Mouse (Mus musculus) limb, embryonic 15.5 days (tissue): Measurements from ENCODE around the gene Klf2. TPM values are rescaled to one million over a fixed set of nuclear protein-coding genes. Genes with fewer than 3 reads are reported as not detected.
A peak's percentile ranks its signal among the peaks of the same experiment; 100 is the strongest.

Experiments
- ATAC-seq: fragments of 200-750 bp; cut with Nextera tagmentation; 2 replicates; pipeline ENCODE4 v1.8.0; 2017; ENCODE audit warnings: low read depth, moderate TSS enrichment; ENCODE audit not compliant: insufficient number of reproducible peaks, low FRiP score, low TSS enrichment
- H3K27ac ChIP-seq: fragments of 300-500 bp; sonication (generic); 2 replicates; pipeline ENCODE4 v1.5.1; 2015; ENCODE audit warnings: moderate library complexity, mild to moderate bottlenecking, inconsistent platforms
- H3K27me3 ChIP-seq: fragments of 300-500 bp; sonication (generic); 2 replicates; pipeline ENCODE4 v1.6.1; 2015; ENCODE audit warnings: inconsistent platforms
- H3K36me3 ChIP-seq: fragments of 300-500 bp; sonication (generic); 2 replicates; pipeline ENCODE4 v1.6.1; 2015; ENCODE audit warnings: inconsistent platforms
- H3K4me1 ChIP-seq: fragments of 300-500 bp; sonication (generic); 2 replicates; pipeline ENCODE4 v1.6.1; 2015; ENCODE audit warnings: inconsistent platforms
- H3K4me2 ChIP-seq: fragments of 300-500 bp; sonication (generic); 2 replicates; pipeline ENCODE4 v1.6.1; 2015; ENCODE audit warnings: mild to moderate bottlenecking, inconsistent platforms
- H3K4me3 ChIP-seq: fragments of 300-500 bp; sonication (generic); 2 replicates; pipeline ENCODE4 v1.5.1; 2015; ENCODE audit warnings: mild to moderate bottlenecking, inconsistent platforms
- H3K9ac ChIP-seq: fragments of 300-500 bp; sonication (generic); 2 replicates; pipeline ENCODE4 v1.6.1; 2015; ENCODE audit warnings: inconsistent platforms
- H3K9me3 ChIP-seq: fragments of 300-500 bp; sonication (generic); 2 replicates; pipeline ENCODE4 v1.6.1; 2016; ENCODE audit warnings: inconsistent platforms
- WGBS: fragments of 180-500 bp; shearing (Covaris S2); methylation state at CpG from one replicate; pipeline ENCODE4 v1.1.7; 2015; 5-methylcytosine and 5-hydroxymethylcytosine counted together
- polyA plus RNA-seq: library from polyadenylated mRNA; unstranded; fragments of >200 nt; fragmentation: Nextera tagmentation; extraction: Ambion mirVana; gene quantifications from 2 replicates; pipeline ENCODE4 v1.2.1, GENCODE M21; 2015

Klf2 gene
- polyA plus RNA-seq, 1 experiment from 2014 or later, result 16.3 TPM

DNA sequence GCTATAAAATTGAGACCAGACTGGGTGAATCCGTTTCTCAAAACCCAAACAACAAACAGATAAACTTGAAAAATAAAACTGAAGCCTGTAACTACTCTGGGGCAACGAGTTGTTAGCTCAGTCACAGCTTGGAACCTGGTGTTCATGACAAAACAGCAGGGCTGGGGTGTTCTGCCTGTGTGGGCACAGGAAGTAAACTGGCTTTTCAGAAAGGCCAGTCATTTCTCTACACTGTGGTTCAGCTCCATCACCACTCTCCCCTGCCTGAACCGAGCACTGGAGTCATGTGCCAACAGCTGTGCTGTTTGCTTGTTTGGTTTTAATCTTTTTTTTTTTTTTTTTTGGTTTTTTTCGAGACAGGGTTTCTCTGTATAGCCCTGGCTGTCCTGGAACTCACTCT is 24.9 kb downstream of the Klf2 start:
- H3K27ac ChIP-seq, result no peak overlapping the region
- H3K4me3 ChIP-seq, result no peak overlapping the region
- peaks cover 82% of the 10 kb centered on the region for H3K36me3 ChIP-seq
- H3K9me3 ChIP-seq, result no peaks in the 10 kb centered on the region
- WGBS, result 75% methylated on average over 4 of the region's 4 CpGs
- no peak for ATAC-seq
- H3K9ac ChIP-seq, result no peak overlapping the region
- no peaks in the 10 kb centered on the region for H3K4me1 ChIP-seq
- H3K4me2 ChIP-seq, result no peak overlapping the region
- no peaks in the 10 kb centered on the region for H3K27me3 ChIP-seq

DNA sequence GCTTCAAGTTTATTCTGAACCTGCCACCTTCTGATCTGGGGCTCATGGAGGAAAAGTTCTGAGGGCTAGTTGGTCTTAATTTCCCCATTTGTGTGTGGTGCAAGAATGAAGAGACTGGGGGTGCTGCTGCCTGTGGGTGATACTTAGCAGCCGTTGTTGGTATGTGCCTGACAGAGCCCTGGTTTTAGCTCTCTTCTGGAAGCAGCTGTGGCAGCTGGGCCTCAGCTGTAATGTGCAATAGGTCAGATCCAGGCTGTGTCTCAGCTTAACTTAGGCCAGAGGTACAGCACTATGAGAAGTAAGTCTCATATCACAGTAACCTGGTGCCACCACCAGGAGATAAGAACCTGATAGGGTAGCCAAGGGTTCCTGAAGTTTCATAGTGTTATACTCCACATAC is 28.7 kb downstream of the Klf2 start:
- Histone ChIP-seq H3K4me2 (no peak overlapping the region), H3K36me3 (peaks cover 55% of the 10 kb centered on the region), H3K9me3 (no peaks in the 10 kb centered on the region), H3K27ac (no peak overlapping the region), H3K4me1 (no peaks in the 10 kb centered on the region), H3K27me3 (no peaks in the 10 kb centered on the region), H3K9ac (no peak overlapping the region), H3K4me3 (no peak overlapping the region)
- WGBS, result 74% methylated on average over 1 of the region's 1 CpGs
- no peak for ATAC-seq

DNA sequence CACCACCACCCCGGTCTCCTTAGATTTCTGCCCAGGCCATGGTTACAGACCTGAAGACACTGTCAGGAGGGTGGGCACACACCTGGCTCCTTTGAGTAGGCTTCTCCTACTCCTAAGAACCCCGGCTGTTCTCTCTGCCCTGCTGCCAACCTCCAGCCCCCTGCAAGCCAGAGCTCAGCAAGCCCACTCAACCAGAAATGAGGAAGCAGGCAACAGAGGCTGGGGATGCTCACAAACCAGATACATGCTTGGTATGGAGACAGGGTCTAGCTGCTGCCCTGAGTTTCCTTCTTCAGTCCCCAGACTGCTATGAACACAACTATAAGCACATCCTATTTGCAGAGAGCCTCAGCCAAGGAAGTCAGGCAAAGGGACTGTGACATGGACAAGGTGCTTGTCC is 29.3 kb downstream of the Klf2 start:
- peaks cover 49% of the 10 kb centered on the region for H3K36me3 ChIP-seq
- 95% methylated on average over 2 of the region's 2 CpGs for WGBS
- ATAC-seq, result no peak

DNA sequence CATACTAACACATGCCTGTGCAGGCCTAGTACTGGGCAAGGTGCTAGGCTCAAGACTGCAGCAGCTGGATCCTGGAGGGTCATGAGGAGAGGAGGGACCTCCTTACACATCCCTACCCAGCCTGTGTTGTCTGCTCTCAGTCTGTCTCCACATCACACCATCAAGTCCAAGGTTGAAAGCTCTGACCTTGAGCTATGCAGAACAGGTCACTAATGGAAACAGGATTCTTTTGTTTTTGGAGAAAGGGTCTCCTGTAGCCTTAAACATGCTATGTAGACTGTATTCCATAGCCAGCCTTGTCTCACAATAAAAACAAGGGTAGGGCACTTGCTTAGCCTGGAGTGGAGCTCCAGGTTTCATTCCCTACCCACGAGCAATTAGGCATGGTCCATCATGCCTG is 30.1 kb downstream of the Klf2 start:
- Histone ChIP-seq H3K36me3 (peaks cover 49% of the 10 kb centered on the region), H3K9me3 (no peaks in the 10 kb centered on the region), H3K9ac (no peak overlapping the region), H3K4me1 (no peaks in the 10 kb centered on the region), H3K4me2 (no peak overlapping the region), H3K27ac (no peak overlapping the region), H3K27me3 (no peaks in the 10 kb centered on the region), H3K4me3 (no peak overlapping the region)
- ATAC-seq, result no peak
- WGBS, result 93% methylated on average over 1 of the region's 1 CpGs

More for the DNA sequence above, 29.3 kb downstream of the Klf2 start:
- Histone ChIP-seq H3K9ac (no peak overlapping the region), H3K4me2 (no peak overlapping the region), H3K27ac (no peak overlapping the region), H3K27me3 (no peaks in the 10 kb centered on the region), H3K9me3 (no peaks in the 10 kb centered on the region), H3K4me3 (no peak overlapping the region), H3K4me1 (no peaks in the 10 kb centered on the region)

DNA sequence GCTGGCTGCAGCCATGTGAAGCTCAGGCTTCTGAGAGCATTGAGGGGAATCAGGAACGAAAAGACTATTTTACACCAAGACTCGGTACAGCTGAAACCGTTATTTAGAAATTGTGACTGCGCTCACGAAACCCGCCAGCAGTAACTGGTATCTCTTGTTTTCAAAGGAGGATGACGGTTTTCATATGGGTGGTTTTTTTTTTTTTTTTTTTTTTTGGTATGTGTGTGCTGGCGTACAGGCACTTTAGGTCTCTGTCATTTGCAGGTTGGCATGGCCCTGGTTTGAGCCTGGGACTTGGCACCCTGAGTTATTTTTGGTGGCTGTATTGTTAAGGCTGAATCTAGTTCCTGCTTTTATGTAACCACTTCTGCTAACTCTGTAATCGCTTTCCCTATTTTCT is 31.0 kb downstream of the Klf2 start:
- ATAC-seq, result no peak
- WGBS, result 87% methylated on average over 9 of the region's 9 CpGs

DNA sequence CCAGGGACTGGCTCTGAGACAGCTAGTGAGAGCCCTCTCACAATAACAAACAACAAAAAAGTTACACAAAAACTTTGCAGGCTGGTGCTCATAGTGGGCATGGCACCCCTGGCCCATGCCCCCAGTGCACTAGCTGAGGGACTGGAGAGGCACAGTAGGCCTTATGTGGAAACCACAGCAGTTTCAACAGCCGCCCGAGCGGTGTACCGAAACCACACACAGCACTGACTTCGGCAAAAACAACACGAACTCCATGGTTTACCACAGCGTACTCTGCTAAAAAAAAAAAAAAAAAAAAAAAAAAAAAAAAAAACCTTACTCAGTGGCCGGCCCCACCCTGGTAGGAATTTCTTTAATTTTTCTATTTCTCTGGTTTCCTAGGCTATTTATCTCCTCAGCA is 31.9 kb downstream of the Klf2 start:
- no peak for ATAC-seq
- no peak overlapping the region for H3K4me3 ChIP-seq
- no peaks in the 10 kb centered on the region for H3K27me3 ChIP-seq
- no peak overlapping the region for H3K9ac ChIP-seq
- no peak overlapping the region for H3K4me2 ChIP-seq
- no peaks in the 10 kb centered on the region for H3K9me3 ChIP-seq
- 81% methylated on average over 8 of the region's 8 CpGs for WGBS
- H3K36me3 ChIP-seq, result peaks cover 51% of the 10 kb centered on the region
- 0 out of 2 replicates have a peak, but pooled peaks cover under 1% of the 10 kb centered on the region for H3K4me1 ChIP-seq
- H3K27ac ChIP-seq, result no peak overlapping the region

More for the DNA sequence above, 31.0 kb downstream of the Klf2 start:
- Histone ChIP-seq H3K4me2 (no peak overlapping the region), H3K9ac (no peak overlapping the region), H3K27me3 (no peaks in the 10 kb centered on the region), H3K27ac (no peak overlapping the region), H3K4me3 (no peak overlapping the region), H3K4me1 (no peaks in the 10 kb centered on the region), H3K36me3 (peaks cover 53% of the 10 kb centered on the region), H3K9me3 (no peaks in the 10 kb centered on the region)

DNA sequence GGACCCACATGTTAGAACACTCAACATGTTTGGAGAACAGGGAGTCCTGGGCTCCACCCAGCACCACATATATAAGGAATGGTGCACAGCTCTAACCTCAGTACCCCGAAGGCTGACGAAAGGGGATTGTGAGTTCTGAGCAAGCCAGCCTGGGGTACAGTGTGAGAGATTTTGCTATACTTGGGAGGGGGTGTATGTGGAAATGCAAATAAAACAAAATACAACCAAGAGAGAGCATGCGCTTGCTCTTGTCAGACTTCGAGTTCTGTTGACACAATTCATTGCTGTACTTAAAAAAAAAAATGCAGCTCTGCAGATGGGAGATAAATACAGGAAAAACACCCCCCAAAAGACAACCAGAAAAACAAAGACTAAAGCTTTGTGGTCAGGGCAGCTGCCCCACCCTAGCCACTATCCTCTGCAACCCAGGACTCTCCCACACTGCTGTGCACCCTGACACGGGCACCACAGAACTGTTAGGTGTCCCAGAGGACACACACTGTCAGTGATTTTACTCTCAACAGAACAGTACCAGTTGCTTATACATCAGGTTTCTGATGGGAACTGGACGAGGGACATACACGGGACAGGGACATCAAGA is 32.7 kb downstream of the Klf2 start:
- no peak overlapping the region for H3K4me3 ChIP-seq
- no peak for ATAC-seq
- H3K9ac ChIP-seq, result no peak overlapping the region
- H3K4me2 ChIP-seq, result no peak overlapping the region
- H3K36me3 ChIP-seq, result peaks cover 55% of the 10 kb centered on the region
- no peaks in the 10 kb centered on the region for H3K27me3 ChIP-seq
- H3K9me3 ChIP-seq, result no peaks in the 10 kb centered on the region
- H3K4me1 ChIP-seq, result 0 out of 2 replicates have a peak, but pooled peaks cover 3% of the 10 kb centered on the region
- 0 out of 2 replicates have a peak overlapping the region, but pooled peaks have one; percentile 4 for H3K27ac ChIP-seq
- WGBS, result 84% methylated on average over 7 of the region's 7 CpGs

DNA sequence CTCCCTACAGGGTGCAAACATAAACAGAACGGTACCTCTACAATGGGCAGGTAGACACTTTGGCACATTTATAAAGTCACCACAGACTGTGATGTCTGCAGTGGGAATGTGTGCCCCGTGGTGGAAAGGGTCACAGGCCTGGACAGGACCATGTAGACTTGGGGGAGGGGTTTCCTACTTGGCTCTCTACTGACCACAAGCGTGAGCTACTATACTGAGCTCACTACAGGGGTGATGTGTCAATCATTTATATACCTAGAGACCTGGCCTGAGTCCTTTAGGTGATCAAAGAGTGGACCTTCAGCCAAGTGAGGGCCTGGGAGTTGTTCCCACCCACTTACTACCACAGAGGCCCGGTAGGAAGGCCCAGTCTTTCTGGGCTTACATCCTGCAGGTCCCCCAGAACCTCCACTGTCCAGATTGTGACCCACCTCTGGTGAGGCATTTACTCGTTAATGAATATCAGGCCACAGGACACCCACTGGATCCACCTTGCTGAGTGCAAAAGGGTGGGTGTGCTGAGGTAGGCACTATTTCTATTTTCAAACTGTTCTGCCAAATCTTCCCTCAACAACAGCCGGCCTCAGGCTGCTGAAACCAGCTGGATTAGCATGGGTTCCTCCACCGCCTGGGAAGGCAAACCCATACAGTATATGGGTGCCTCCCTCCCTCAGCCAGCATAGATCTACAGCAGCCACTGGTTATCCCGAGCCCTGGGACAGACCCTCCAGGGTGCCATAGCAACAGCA is 34.3 kb downstream of the Klf2 start:
- Histone ChIP-seq H3K4me2 (no peak overlapping the region), H3K4me1 (0 out of 2 replicates have a peak, but pooled peaks cover 3% of the 10 kb centered on the region), H3K4me3 (no peak overlapping the region), H3K9ac (no peak overlapping the region), H3K36me3 (peaks cover 57% of the 10 kb centered on the region), H3K9me3 (no peaks in the 10 kb centered on the region), H3K27me3 (no peaks in the 10 kb centered on the region), H3K27ac (no peak overlapping the region)
- 77% methylated on average over 8 of the region's 8 CpGs for WGBS
- no peak for ATAC-seq

DNA sequence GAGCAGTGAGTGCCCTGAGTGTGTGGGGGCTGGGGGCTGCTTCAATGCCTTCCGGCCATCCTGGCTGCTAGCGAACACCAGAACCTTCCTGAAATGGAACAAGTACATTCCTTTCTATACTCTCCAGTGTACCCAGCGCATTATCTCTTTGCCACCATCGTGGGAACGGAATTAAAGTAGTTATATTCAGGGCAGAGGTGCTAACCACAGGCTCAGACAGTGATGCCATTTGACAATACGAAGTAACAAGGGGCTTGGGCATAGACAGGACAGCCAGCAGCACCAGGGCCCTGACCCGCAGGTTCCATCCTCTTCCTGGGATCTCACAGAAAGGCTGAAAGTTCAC is 34.8 kb downstream of the Klf2 start:
- ATAC-seq, result no peak
- H3K9me3 ChIP-seq, result no peaks in the 10 kb centered on the region
- H3K36me3 ChIP-seq, result peaks cover 62% of the 10 kb centered on the region
- 0 out of 2 replicates have a peak, but pooled peaks cover 3% of the 10 kb centered on the region for H3K4me1 ChIP-seq
- no peak overlapping the region for H3K9ac ChIP-seq
- no peaks in the 10 kb centered on the region for H3K27me3 ChIP-seq
- no peak overlapping the region for H3K27ac ChIP-seq
- 81% methylated on average over 7 of the region's 7 CpGs for WGBS
- no peak overlapping the region for H3K4me2 ChIP-seq
- no peak overlapping the region for H3K4me3 ChIP-seq

DNA sequence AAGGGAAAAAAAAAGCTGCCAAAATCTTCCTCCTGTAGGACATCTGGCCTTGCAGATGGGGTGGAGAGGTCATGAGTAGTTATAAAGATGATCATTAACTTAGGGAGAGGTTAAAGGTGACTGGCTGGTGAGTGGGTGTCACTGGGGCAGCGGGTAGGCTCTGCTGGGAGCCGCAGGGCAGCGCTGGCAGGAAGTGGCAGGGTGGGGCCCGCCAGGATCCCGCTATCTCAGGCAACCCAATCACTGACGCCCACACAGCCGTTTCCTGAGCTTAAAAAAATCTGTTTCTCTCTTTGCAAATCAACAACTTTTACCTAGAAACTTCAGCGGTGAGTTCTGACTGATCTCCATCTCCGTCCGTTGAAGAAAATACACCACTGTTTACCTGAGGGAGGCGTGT is 35.4 kb downstream of the Klf2 start:
- no peaks in the 10 kb centered on the region for H3K9me3 ChIP-seq
- H3K27ac ChIP-seq, result no peak overlapping the region
- no peak for ATAC-seq
- no peak overlapping the region for H3K4me3 ChIP-seq
- H3K4me1 ChIP-seq, result 0 out of 2 replicates have a peak, but pooled peaks cover 3% of the 10 kb centered on the region
- peaks cover 68% of the 10 kb centered on the region for H3K36me3 ChIP-seq
- no peak overlapping the region for H3K4me2 ChIP-seq
- H3K27me3 ChIP-seq, result no peaks in the 10 kb centered on the region
- no peak overlapping the region for H3K9ac ChIP-seq
- WGBS, result 61% methylated on average over 11 of the region's 11 CpGs

DNA sequence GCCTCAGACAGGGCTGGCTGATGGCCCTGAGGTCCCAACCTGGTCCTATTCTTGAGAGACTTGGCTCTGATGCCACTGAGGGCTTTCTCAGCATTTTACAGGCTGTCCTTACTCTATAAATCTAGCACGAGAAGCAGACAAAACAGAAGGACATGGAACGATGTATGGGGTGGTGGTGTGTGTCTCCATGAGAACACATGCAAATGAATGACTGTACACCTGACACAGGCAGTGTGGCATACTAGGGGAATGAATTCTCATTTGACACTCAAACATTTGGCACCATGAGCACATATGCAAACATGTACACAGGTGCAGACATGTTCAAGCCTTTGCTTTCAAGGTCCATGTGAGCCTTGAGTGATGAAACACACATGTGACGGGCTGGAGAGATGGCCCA is 37.8 kb downstream of the Klf2 start:
- H3K27ac ChIP-seq, result no peak overlapping the region
- 0 out of 2 replicates have a peak, but pooled peaks cover 3% of the 10 kb centered on the region for H3K4me1 ChIP-seq
- 90% methylated on average over 3 of the region's 3 CpGs for WGBS
- ATAC-seq, result no peak
- no peaks in the 10 kb centered on the region for H3K27me3 ChIP-seq
- H3K9ac ChIP-seq, result no peak overlapping the region
- peaks cover 79% of the 10 kb centered on the region for H3K36me3 ChIP-seq
- no peak overlapping the region for H3K4me2 ChIP-seq
- no peaks in the 10 kb centered on the region for H3K9me3 ChIP-seq
- H3K4me3 ChIP-seq, result no peak overlapping the region

DNA sequence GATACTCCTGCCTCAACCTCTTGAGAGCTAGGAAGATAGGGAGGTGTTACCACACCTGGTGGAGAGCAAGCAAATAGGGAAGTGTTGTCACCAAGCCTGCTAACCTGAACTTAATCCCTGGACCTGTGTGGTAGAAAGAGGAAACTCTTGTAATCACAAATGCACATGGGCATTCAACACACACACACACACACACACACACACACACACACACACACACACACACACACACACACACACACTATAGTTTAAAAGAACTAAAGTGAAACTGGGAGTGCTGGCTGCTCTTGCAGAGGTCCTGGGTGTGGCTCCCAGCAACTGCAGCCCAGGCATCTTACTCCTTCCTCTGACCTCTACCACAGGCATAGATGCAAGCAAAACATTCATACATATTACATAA is 41.3 kb downstream of the Klf2 start:
- Histone ChIP-seq H3K4me1 (0 out of 2 replicates have a peak, but pooled peaks cover 3% of the 10 kb centered on the region), H3K9ac (no peak overlapping the region), H3K9me3 (no peaks in the 10 kb centered on the region), H3K36me3 (peaks cover 89% of the 10 kb centered on the region), H3K4me2 (no peak overlapping the region), H3K4me3 (no peak overlapping the region), H3K27ac (no peak overlapping the region), H3K27me3 (no peaks in the 10 kb centered on the region)
- ATAC-seq, result no peak
